Mouse (Mus musculus) heart, adult 2 months (tissue): ENCODE data around the gene Fyn. TPM values are rescaled to one million over a fixed set of nuclear protein-coding genes. Genes with fewer than 3 reads are reported as not detected.

ENCODE experiments used
- DNase-seq, 2 experiments: peaks; one replicate each; pipeline ENCODE4 v3.0.0; 2021
- H3K27ac ChIP-seq: fragments of 200-600 bp; 2 replicates; pipeline ENCODE4 v1.8.1; 2022
- H3K27me3 ChIP-seq: fragments of 200-500 bp; 2 replicates; pipeline ENCODE4 v1.6.1; 2012; ENCODE audit warnings: mild to moderate bottlenecking, low read length, inconsistent platforms, mixed read lengths; ENCODE audit not compliant: control insufficient read depth, insufficient read depth
- H3K36me3 ChIP-seq: fragments of 200-500 bp; 2 replicates; pipeline ENCODE4 v1.6.1; 2012; ENCODE audit warnings: low read length, inconsistent platforms; ENCODE audit not compliant: control insufficient read depth, insufficient read depth
- H3K4me1 ChIP-seq: fragments of 200-500 bp; 2 replicates; pipeline ENCODE4 v1.6.1; 2011; ENCODE audit warnings: low read length; ENCODE audit not compliant: control insufficient read depth, insufficient read depth
- H3K4me3 ChIP-seq: fragments of 200-600 bp; 2 replicates; pipeline ENCODE4 v1.8.1; 2022
- H3K79me2 ChIP-seq: fragments of 200-500 bp; replicated peaks from 2 replicates; pipeline ENCODE4 v1.6.1; 2012; ENCODE audit warnings: mild to moderate bottlenecking, inconsistent platforms, low read length, moderate library complexity, mixed read lengths; ENCODE audit not compliant: control insufficient read depth, insufficient read depth
- H3K9ac ChIP-seq: fragments of 200-500 bp; 2 replicates; pipeline ENCODE4 v1.6.1; 2012; ENCODE audit warnings: low read depth, mild to moderate bottlenecking, control low read depth, inconsistent platforms, low read length, mixed read lengths
- CTCF ChIP-seq: fragments of 200-600 bp; IDR thresholded peaks from 2 replicates; pipeline ENCODE4 v1.8.1; 2022; ENCODE audit warnings: antibody characterized with exemption, mild to moderate bottlenecking, moderate library complexity
- EP300 ChIP-seq: fragments of 200-500 bp; IDR thresholded peaks from 2 replicates; pipeline ENCODE4 v1.6.1; 2011; ENCODE audit warnings: low read depth, low read length, control low read depth; ENCODE audit not compliant: insufficient read depth
- POLR2A ChIP-seq: fragments of 200-500 bp; IDR thresholded peaks from 2 replicates; pipeline ENCODE4 v1.6.1; 2011; ENCODE audit warnings: mild to moderate bottlenecking, low read depth, low read length, control low read depth; ENCODE audit not compliant: insufficient read depth
- WGBS: fragments of 180-500 bp; shearing (Covaris S2); methylation state at CpG from one replicate; pipeline ENCODE4 v1.1.7; 2018; 5-methylcytosine and 5-hydroxymethylcytosine counted together
- intact Hi-C: fragments of 180-260 bp; cut with DNase I; formaldehyde crosslinking; loops from one replicate; pipeline ENCODE4 v1.15.1; 2025
- polyA plus RNA-seq: library from polyadenylated mRNA; depleted of rRNA; stranded (reverse); fragments of >200 nt; gene quantifications from 2 replicates; pipeline ENCODE4 v1.2.3, GENCODE M21; 2012
- total RNA-seq, 2 experiments: library from RNA; stranded (reverse); gene quantifications; 2 replicates each; pipeline ENCODE4 v1.2.3; 2021

Fyn gene
- total and polyA plus RNA-seq, 3 experiments, result 23.2 to 29.7 (median 26.1) TPM

- 63% methylated on average over 3 of the region's 3 CpGs for WGBS
- H3K27me3 ChIP-seq, result no peaks in the 10 kb centered on the region
- H3K79me2 ChIP-seq, result no peaks in the 10 kb centered on the region
- no peak overlapping the region for H3K9ac ChIP-seq
- H3K4me3 ChIP-seq, result no peak overlapping the region
- TF ChIP-seq CTCF (no peak), EP300 (no peak), POLR2A (no peak)
- H3K27ac ChIP-seq, result no peak overlapping the region; the same call in 1 of the 2 replicates
- H3K4me1 ChIP-seq, result peaks cover 9% of the 10 kb centered on the region
- no peaks in the 10 kb centered on the region for H3K36me3 ChIP-seq
- no peak for DNase-seq
- intact Hi-C loops, result loop anchor here (5.0 kb wide), 1 partner anchor 77 kb away; the partner anchor contains the start of gene Traf3ip2
Observed at GRCm38 (mm10) chr10:39535347-39535746, 166.7 kb downstream of the Fyn start.

- peak; percentile 49 to 55 for DNase-seq
- WGBS, result 27% methylated on average over 11 of the region's 11 CpGs
- Histone ChIP-seq H3K4me3 (no peak overlapping the region), H3K27me3 (no peaks in the 10 kb centered on the region), H3K9ac (no peak overlapping the region), H3K27ac (peak overlapping the region; percentile 53), H3K4me1 (peaks cover 11% of the 10 kb centered on the region), H3K79me2 (no peaks in the 10 kb centered on the region), H3K36me3 (no peaks in the 10 kb centered on the region)
- intact Hi-C loops, result loop anchor here (5.0 kb wide), 1 partner anchor 76 kb away; the partner anchor contains the start of gene Traf3ip2
- TF ChIP-seq EP300, result no peak
- no peak for TF ChIP-seq POLR2A
- TF ChIP-seq CTCF, result peak; percentile 56
Observed at GRCm38 (mm10) chr10:39536258-39536657, 167.6 kb downstream of the Fyn start.

- Histone ChIP-seq H3K27ac (no peak overlapping the region; the same call in 1 of the 2 replicates), H3K4me3 (no peak overlapping the region), H3K27me3 (no peaks in the 10 kb centered on the region), H3K9ac (no peak overlapping the region), H3K79me2 (no peaks in the 10 kb centered on the region), H3K36me3 (peaks cover 1% of the 10 kb centered on the region; the same call in 1 of the 2 replicates), H3K4me1 (peaks cover 23% of the 10 kb centered on the region)
- 57% methylated on average over 9 of the region's 9 CpGs for WGBS
- no peak for DNase-seq
- intact Hi-C loops, result loop anchor here (5.0 kb wide), 1 partner anchor 192 kb away; the partner anchor contains the start of gene Rev3l
- TF ChIP-seq POLR2A (no peak), CTCF (no peak), EP300 (no peak)
Observed at GRCm38 (mm10) chr10:39540012-39540647, 171.5 kb downstream of the Fyn start.

- H3K4me3 ChIP-seq, result no peak overlapping the region
- H3K27me3 ChIP-seq, result no peaks in the 10 kb centered on the region
- intact Hi-C loops, result loop anchor here (5.0 kb wide), 1 partner anchor 191 kb away; the partner anchor contains the start of gene Rev3l
- TF ChIP-seq EP300, result no peak
- TF ChIP-seq POLR2A, result no peak
- TF ChIP-seq CTCF, result no peak
- WGBS, result 35% methylated on average over 7 of the region's 7 CpGs
- no peak for DNase-seq
- H3K4me1 ChIP-seq, result peaks cover 22% of the 10 kb centered on the region
- H3K27ac ChIP-seq, result peak overlapping the region; percentile 11
- H3K9ac ChIP-seq, result no peak overlapping the region
- H3K36me3 ChIP-seq, result peaks cover 1% of the 10 kb centered on the region; the same call in 1 of the 2 replicates
- H3K79me2 ChIP-seq, result no peaks in the 10 kb centered on the region
Observed at GRCm38 (mm10) chr10:39540995-39541394, 172.3 kb downstream of the Fyn start.

- Histone ChIP-seq H3K4me3 (no peak overlapping the region), H3K9ac (no peak overlapping the region), H3K79me2 (no peaks in the 10 kb centered on the region), H3K27me3 (no peaks in the 10 kb centered on the region), H3K36me3 (peaks cover 1% of the 10 kb centered on the region; the same call in 1 of the 2 replicates), H3K27ac (peak overlapping the region; percentile 12), H3K4me1 (peaks cover 19% of the 10 kb centered on the region)
- 50% methylated on average over 6 of the region's 6 CpGs for WGBS
- no peak for TF ChIP-seq POLR2A
- TF ChIP-seq CTCF, result no peak
- no peak for TF ChIP-seq EP300
- no peak for DNase-seq
- intact Hi-C loops, result loop anchor here (5.0 kb wide), 1 partner anchor 191 kb away; the partner anchor contains the start of gene Rev3l
Observed at GRCm38 (mm10) chr10:39541451-39541874, 172.8 kb downstream of the Fyn start.

- peak overlapping the region; percentile 12 for H3K27ac ChIP-seq
- peaks cover 1% of the 10 kb centered on the region; the same call in 1 of the 2 replicates for H3K36me3 ChIP-seq
- no peak overlapping the region for H3K9ac ChIP-seq
- no peak for DNase-seq
- H3K27me3 ChIP-seq, result no peaks in the 10 kb centered on the region
- TF ChIP-seq EP300, result no peak
- TF ChIP-seq POLR2A, result no peak
- no peak for TF ChIP-seq CTCF
- WGBS, result 33% methylated on average over 7 of the region's 7 CpGs
- H3K4me3 ChIP-seq, result no peak overlapping the region
- peaks cover 15% of the 10 kb centered on the region for H3K4me1 ChIP-seq
- H3K79me2 ChIP-seq, result no peaks in the 10 kb centered on the region
- intact Hi-C loops, result loop anchor here (5.0 kb wide), 1 partner anchor 190 kb away; the partner anchor contains the start of gene Rev3l
Observed at GRCm38 (mm10) chr10:39541951-39542521, 173.4 kb downstream of the Fyn start.
